Mouse (Mus musculus): ENCODE measurements at regions not wholly inside any gene's neighbourhood (a gene's known extent, or its start where the extent isn't known, plus 50 kb on each side); places are given as distances from the start of the nearest gene placed in this dataset.

GRCm38 (mm10) chr7:63346393-63346730, 98.2 kb upstream of the Otud7a start:
- TF ChIP-seq CTCF (conservative IDR thresholded peaks at IDR 0.05; ENCODE audit: low read length) = no peak
- no peak for TF ChIP-seq NANOG (IDR thresholded peaks at IDR 0.05; ENCODE audit: borderline replicate concordance, low read length)
- no peak for TF ChIP-seq POU5F1 (IDR thresholded peaks at IDR 0.05; ENCODE audit: borderline replicate concordance, low read length)
